Mouse (Mus musculus) brain, embryonic 18.5 days (tissue): Measurements from ENCODE around the gene Rabgap1l.

Experiments used
- DNase-seq: peaks from one replicate; pipeline ENCODE4 v3.0.0-alpha.2; 2012; ENCODE audit warnings: low read depth, low spot score

Gene Rabgap1l

GRCm38 (mm10) chr1:160787926-160788325 lies 5.1 kb downstream of the Rabgap1l start:
- no peak for DNase-seq

GRCm38 (mm10) chr1:160787164-160787563 lies 5.8 kb downstream of the Rabgap1l start:
- no peak for DNase-seq

- no peak for DNase-seq
Observed at GRCm38 (mm10) chr1:160786571-160786970, 6.4 kb downstream of the Rabgap1l start.

GRCm38 (mm10) chr1:160785681-160786225 lies 7.3 kb downstream of the Rabgap1l start:
- no peak for DNase-seq

GRCm38 (mm10) chr1:160784122-160784521 lies 8.9 kb downstream of the Rabgap1l start:
- DNase-seq: no peak

- no peak for DNase-seq
Observed at GRCm38 (mm10) chr1:160774166-160774565, 18.8 kb downstream of the Rabgap1l start.

- no peak for DNase-seq
Observed at GRCm38 (mm10) chr1:160765565-160765964, 27.4 kb downstream of the Rabgap1l start.

GRCm38 (mm10) chr1:160758243-160758642 lies 34.8 kb downstream of the Rabgap1l start:
- DNase-seq: no peak

- no peak for DNase-seq
Observed at GRCm38 (mm10) chr1:160755359-160755758, 37.7 kb downstream of the Rabgap1l start.

GRCm38 (mm10) chr1:160750629-160751028 lies 42.4 kb downstream of the Rabgap1l start:
- DNase-seq: no peak

- DNase-seq: no peak
Observed at GRCm38 (mm10) chr1:160746786-160747185, 46.2 kb downstream of the Rabgap1l start.

- no peak for DNase-seq
Observed at GRCm38 (mm10) chr1:160745238-160745930, 47.6 kb downstream of the Rabgap1l start.

- no peak for DNase-seq
Observed at GRCm38 (mm10) chr1:160744009-160744408, 49.0 kb downstream of the Rabgap1l start.

- DNase-seq: peak; percentile 28
Observed at GRCm38 (mm10) chr1:160743229-160743628, 49.8 kb downstream of the Rabgap1l start.

GRCm38 (mm10) chr1:160740650-160741049 lies 52.4 kb downstream of the Rabgap1l start:
- no peak for DNase-seq

- no peak for DNase-seq
Observed at GRCm38 (mm10) chr1:160734743-160735142, 58.3 kb downstream of the Rabgap1l start.

- no peak for DNase-seq
Observed at GRCm38 (mm10) chr1:160729944-160730343, 63.1 kb downstream of the Rabgap1l start.

- peak; percentile 20 for DNase-seq
Observed at GRCm38 (mm10) chr1:160717742-160718141, 75.3 kb downstream of the Rabgap1l start.

GRCm38 (mm10) chr1:160714685-160715084 lies 78.3 kb downstream of the Rabgap1l start:
- peak; percentile 22 for DNase-seq

GRCm38 (mm10) chr1:160713887-160714286 lies 79.1 kb downstream of the Rabgap1l start:
- no peak for DNase-seq

GRCm38 (mm10) chr1:160713383-160713782 lies 79.6 kb downstream of the Rabgap1l start:
- no peak for DNase-seq

GRCm38 (mm10) chr1:160710539-160710938 lies 82.5 kb downstream of the Rabgap1l start:
- no peak for DNase-seq

- DNase-seq: no peak
Observed at GRCm38 (mm10) chr1:160704596-160704995, 88.4 kb downstream of the Rabgap1l start.
